Mouse (Mus musculus) cerebellum, adult 2 months (tissue): Measurements from ENCODE around the gene Aox2.

Source experiments
- CTCF ChIP-seq: fragments of 200-500 bp; IDR thresholded peaks from 2 replicates; pipeline ENCODE4 v1.5.1; 2011; ENCODE audit warnings: low read depth, mild to moderate bottlenecking, control low read depth, low read length, moderate library complexity, borderline replicate concordance; ENCODE audit not compliant: insufficient read depth
- POLR2A ChIP-seq: fragments of 200-500 bp; IDR thresholded peaks from 2 replicates; pipeline ENCODE4 v1.6.1; 2011; ENCODE audit warnings: low read length, control low read depth, borderline replicate concordance; ENCODE audit not compliant: insufficient read depth

DNA sequence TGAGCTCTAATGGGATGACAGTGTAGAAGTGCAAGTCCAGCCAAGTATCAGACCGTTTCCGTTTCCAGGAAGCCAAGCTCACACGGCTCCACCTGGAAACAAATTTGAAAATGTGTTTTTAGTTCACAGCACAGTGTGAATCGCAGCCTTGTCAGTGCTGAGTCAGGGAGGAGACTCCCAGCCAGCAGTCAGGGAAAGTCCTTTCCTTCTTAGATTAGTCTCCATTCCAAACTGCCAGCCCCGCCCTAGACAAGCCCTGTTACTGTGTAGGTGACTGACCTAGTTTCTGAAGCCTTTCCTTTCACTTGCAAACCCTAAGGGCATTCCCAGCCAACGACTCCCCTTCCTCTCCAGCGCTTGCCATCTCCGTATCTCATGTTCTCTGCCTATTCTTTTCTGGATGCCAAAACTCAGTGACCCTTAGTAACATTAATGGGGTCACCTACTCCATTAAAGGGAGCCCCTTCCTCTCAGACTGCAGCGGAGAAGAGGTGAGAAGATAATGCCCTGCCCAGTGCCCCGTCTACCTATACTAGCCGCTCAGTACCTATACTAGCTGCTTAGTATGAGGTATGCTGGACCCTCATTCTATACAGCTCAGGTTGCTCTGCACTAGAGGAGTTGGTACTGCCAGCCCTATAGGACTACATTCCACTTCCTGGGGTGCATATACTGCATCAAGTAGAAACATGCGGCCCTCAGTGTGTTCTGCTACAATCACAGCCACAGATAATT, 88.8 kb downstream of the Aox2 start:
- TF ChIP-seq CTCF (no peak), POLR2A (no peak)
